Mouse (Mus musculus): ENCODE data around the gene Serpina3m.
"Not testable (repeated sequence)": the region's sequence is repeated elsewhere in the genome, so short reads cannot be mapped to it uniquely, and the experiment has no call there.

Gene Serpina3m

GRCm38 (mm10) chr12:104338226-104338625, at the start of gene Serpina3m, which contains the start of gene Serpina3k:
Gene Serpina3m (plus strand): TSS chr12:104338486.
Gene Serpina3k (plus strand): TSS chr12:104338486.
- not testable (repeated sequence) for DNase-seq (ENCODE audit: low read depth in 1 of 2, low spot score in 2 of 2)

GRCm38 (mm10) chr12:104289872-104290271, 48.4 kb upstream of the Serpina3m start:
- no peak for DNase-seq (ENCODE audit: low read depth in 1 of 2, low spot score in 2 of 2)

DNA sequence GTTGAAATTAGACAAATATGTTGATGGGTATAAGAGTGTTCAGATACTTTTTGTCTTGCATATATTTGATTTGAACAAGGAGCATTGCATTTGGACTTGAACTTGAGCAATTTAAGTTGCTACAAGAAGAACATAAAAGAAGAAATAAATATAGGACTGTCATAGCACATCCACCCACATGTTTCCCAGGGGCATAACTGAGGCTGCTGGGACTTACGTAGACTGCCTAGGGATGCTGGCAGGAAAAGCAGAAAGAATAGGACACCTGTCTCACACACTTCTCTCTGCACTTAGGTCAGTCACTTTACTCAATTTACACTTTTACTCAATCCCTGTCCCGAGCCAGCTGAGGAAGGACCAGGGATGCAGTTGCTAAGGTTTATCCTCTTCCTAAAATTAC, 44.3 kb upstream of the Serpina3m start:
- no peak for DNase-seq (ENCODE audit: low read depth in 1 of 2, low spot score in 2 of 2)

DNA sequence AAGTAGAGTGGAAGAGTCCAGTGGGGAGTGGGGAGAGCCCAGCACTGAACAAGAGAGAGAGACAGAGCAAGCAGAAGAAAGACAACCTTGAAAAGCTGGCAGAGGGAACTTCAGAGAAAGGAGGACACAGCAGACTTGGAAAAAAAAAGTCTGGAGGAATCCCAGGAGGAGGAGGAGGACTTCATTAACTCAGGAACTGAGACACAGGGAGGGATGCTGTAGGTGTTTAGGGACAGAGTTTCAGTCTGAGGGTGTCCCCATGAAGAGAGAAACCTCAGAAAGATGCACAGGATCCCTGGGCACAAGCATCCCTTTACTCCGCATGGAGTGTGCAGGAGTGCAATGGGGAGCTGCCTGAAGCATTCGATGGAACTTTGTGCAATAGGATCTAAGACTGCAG, 40.2 kb upstream of the Serpina3m start:
- no peak for DNase-seq (ENCODE audit: low read depth in 1 of 2, low spot score in 2 of 2)

GRCm38 (mm10) chr12:104305991-104306390, 32.3 kb upstream of the Serpina3m start:
- no peak for DNase-seq (ENCODE audit: low read depth in 1 of 2, low spot score in 2 of 2)

GRCm38 (mm10) chr12:104314253-104314652, 24.0 kb upstream of the Serpina3m start, which contains the start of gene Serpina3j:
Gene Serpina3j (plus strand): TSS chr12:104314553.
- no peak for DNase-seq (ENCODE audit: low read depth in 1 of 2, low spot score in 2 of 2)

GRCm38 (mm10) chr12:104322454-104322853, 15.8 kb upstream of the Serpina3m start:
- no peak for DNase-seq (ENCODE audit: low read depth in 1 of 2, low spot score in 2 of 2)

GRCm38 (mm10) chr12:104331701-104332100, 6.6 kb upstream of the Serpina3m start:
- no peak for DNase-seq (ENCODE audit: low read depth in 1 of 2, low spot score in 2 of 2)

DNA sequence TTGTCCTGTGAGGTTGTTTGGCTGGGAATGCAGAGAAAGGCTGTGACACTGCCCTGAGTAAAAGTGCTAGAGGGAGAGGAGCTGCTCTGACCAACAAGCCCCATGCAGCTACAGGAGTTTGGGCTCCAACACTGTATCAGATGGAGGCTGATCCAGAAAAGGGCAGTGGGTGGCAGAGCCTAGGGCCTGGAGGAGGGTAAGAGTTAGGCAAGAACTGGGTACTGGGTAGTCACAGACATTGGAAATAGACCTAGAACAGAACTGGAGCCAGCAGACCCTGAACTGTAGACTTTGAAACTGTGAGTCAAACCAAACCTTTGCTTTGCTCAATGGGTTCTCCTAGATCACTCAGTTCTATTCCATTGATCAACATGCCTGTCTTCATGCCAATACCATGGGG, 1.4 kb upstream of the Serpina3m start:
- DNase-seq (ENCODE audit: low read depth in 1 of 2, low spot score in 2 of 2) = not testable (repeated sequence)

DNA sequence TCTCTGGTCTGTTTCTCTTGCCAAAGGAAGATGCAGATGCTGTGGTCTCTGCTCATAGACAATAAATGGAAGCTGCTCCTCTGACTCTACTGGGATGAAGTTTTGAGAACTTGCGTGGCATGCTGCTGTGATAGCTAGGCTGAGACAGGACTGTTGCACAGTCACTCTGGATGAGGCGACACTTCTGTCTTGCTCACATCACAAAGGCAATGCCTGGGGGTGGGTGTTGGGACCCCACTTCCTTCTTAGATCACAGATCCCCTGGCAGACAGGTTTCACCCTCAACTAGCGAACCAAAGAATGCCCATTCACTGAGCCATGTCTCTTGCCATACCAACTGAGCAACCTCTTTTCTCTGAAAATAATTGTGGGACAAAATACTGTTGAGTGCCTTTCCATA, 419 bp downstream of the Serpina3m start:
- DNase-seq (ENCODE audit: low read depth in 1 of 2, low spot score in 2 of 2) = no peak

DNA sequence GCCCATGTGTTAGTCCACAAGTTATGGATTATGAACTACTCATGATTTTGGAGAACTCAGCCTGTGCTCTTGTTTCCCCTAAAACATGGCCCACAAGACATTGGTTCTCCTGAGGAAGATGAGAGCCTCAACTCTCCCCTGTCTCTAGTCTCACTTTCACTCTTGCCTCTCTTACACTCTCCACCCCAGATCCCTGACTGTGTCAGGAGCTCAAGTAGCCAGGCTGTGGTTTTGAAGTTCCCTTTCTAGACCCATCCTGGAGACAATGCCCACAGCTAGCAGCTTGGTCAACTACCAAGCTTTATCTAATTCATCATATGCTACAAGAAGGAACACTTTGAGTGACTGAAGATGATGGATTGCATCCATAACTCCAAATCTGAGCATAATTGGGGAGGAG, 4.2 kb downstream of the Serpina3m start:
- DNase-seq (ENCODE audit: low read depth in 1 of 2, low spot score in 2 of 2) = not testable (repeated sequence)

- no peak for DNase-seq (ENCODE audit: low read depth in 1 of 2, low spot score in 2 of 2)
These were observed 6.9 kb downstream of the Serpina3m start for GRCm38 (mm10) chr12:104345181-104345580.

- DNase-seq (ENCODE audit: low read depth in 1 of 2, low spot score in 2 of 2) = no peak
These were observed 7.4 kb downstream of the Serpina3m start for GRCm38 (mm10) chr12:104345707-104346106.

DNA sequence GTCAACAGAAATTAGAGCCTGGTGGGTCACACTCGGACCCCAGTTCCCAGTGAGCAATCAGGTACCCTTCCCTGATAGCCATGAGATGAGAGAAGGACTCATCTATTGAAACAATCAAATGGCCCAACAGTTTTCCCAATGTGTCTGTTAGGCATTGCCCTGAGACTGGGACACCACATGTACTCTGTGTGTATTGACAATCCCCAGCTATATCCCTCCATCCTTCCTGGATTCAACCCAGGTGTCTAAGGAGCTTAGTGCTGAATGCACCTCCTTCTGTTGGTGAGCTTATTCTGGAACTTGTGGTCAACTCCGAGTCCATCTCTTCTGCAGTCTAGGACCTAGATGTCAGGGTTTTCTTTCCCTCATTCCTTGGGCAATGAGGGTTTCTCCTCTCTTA, 8.8 kb downstream of the Serpina3m start:
- no peak for DNase-seq (ENCODE audit: low read depth in 1 of 2, low spot score in 2 of 2)

- DNase-seq (ENCODE audit: low read depth in 1 of 2, low spot score in 2 of 2) = not testable (repeated sequence)
These were observed 13.5 kb downstream of the Serpina3m start for GRCm38 (mm10) chr12:104351812-104352211.

- no peak for DNase-seq (ENCODE audit: low read depth in 1 of 2, low spot score in 2 of 2)
These were observed 17.7 kb downstream of the Serpina3m start for GRCm38 (mm10) chr12:104356006-104356405.

DNA sequence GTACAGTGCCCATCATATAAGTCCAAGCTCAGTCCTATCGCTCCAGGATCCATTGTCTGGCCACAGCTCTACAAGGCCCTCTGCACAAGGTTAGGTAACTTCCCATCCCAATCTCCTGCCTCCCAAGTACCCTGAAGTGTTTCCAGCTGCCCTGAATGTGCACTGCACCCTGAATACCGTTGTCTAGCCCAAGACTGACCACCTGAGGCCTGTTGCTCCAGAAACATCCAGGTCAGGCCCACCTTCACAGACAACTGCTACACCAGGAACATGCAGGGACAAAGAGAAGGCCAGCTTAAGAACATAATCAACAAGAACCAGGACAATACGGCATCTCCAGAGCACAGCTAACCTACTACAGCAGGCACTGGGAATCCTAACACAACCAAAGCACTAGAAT, 31.7 kb downstream of the Serpina3m start:
- no peak for DNase-seq (ENCODE audit: low read depth in 1 of 2, low spot score in 2 of 2)

- not testable (repeated sequence) for DNase-seq (ENCODE audit: low read depth in 1 of 2, low spot score in 2 of 2)
These were observed 38.9 kb downstream of the Serpina3m start for GRCm38 (mm10) chr12:104377179-104377578.

DNA sequence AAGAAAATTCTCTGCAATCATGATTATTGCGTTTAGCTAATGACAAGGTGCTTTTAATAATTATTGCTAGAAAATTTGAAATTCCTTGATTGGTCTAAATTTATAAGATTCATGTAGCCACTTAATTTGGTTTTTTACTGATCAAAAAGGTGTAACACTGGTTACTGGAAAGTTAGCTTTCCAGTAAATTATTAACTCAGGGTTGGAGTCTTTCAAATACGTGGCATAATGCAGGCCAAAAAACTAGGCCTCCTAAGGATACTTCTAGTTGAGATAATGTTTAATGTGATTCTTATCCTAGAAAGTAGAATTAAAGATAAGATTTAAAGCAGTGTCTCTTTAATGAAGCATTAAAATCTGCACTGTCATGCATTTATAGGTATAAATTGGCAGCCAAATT, 40.1 kb downstream of the Serpina3m start:
- DNase-seq (ENCODE audit: low read depth in 1 of 2, low spot score in 2 of 2) = not testable (repeated sequence)

GRCm38 (mm10) chr12:104378815-104379214, 40.5 kb downstream of the Serpina3m start:
- DNase-seq (ENCODE audit: low read depth in 1 of 2, low spot score in 2 of 2) = not testable (repeated sequence)

DNA sequence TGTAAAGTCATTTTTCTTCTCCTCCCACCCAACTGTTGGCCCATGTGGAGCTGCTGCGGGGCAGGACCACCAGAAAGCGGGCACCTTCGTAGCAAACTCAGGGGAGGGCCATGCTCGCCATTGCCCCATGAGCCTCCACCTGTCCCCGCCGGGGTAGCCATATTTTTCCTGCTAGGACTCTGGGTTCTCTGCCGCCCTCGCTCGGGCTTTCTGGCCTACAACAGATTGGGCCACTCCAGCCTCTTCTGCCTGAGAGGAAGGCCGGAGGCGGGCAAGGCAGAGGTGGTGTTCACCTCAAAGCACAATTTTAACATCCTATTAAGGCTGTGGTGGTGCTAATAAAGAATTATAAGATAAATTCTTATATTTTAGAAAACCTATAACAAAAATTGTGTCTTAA, 41.6 kb downstream of the Serpina3m start:
- no peak for DNase-seq (ENCODE audit: low read depth in 1 of 2, low spot score in 2 of 2)

- not testable (repeated sequence) for DNase-seq (ENCODE audit: low read depth in 1 of 2, low spot score in 2 of 2)
These were observed 42.9 kb downstream of the Serpina3m start for GRCm38 (mm10) chr12:104381071-104381604.

DNA sequence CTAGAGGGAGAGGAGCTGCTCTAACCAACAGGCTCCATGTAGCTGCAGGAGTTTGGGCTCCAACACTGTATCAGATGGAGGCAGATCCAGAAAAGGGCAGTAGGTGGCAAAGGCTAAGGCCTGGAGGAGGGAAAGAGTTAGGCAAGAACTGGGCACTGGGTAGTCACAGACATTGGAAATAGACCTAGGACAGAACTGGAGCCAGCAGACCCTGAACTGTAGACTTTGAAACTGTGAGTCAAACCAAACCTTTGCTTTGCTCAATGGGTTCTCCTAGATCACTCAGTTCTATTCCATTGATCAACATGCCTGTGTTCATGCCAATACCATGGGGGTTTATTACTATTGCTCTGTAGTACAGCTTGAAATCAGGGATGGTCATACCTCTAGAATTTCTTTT, 47.7 kb downstream of the Serpina3m start:
- not testable (repeated sequence) for DNase-seq (ENCODE audit: low read depth in 1 of 2, low spot score in 2 of 2)
